Comparison of ENCODE assay signal across 19 mouse cellular contexts in the genomic region with DNA sequence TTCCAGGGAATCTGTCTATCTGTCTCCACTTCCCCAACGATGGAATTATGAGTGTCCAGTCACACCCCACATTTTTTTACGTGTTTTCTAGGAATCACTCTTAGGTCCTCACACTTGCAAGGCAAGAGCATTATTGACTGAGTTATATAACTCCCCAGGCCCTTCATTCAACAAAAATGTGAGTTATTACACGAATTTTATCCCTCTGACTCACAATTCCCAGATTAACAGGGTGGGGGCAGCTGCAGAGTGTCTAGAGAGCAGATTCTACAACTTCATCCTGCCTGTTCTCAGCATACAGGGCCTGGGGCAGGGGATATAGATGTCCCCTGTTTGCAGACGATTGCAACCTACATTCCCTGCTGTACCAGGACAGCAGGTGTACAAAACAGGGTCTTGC.
DNase-seq lines count a peak whose midpoint lies in the region; TF ChIP-seq lines count a peak whose summit lies in the region.
"Had no signal": no experiment of that assay in that cellular context is flagged by ENCODE, and none has a peak within 500 bp of the region (broad histone marks: within the 10 kb centered on the region; RNA-seq: fewer than 3 reads in every experiment).

No protein-coding gene starts in this region.

- intact Hi-C loops in heart, postnatal 14 days (cut with DNase I), result no loop called here

- no peak overlapping the region for H3K4me3 ChIP-seq in embryonic fibroblast, embryonic 13.5 days (ENCODE audit: insufficient read depth, low read length)
- H3K4me3 ChIP-seq: embryonic facial prominence, embryonic 10.5 days; embryonic facial prominence, embryonic 12.5 days; erythroblast, embryonic 14.5 days; forebrain, embryonic 10.5 days; forebrain, embryonic 12.5 days had no signal

- peak overlapping the region; percentile 65; the same call in 1 of the 2 replicates for H3K27ac ChIP-seq in embryonic fibroblast, embryonic 13.5 days (ENCODE audit: insufficient read depth, low read length)
- H3K27ac ChIP-seq: embryonic facial prominence, embryonic 10.5 days; embryonic facial prominence, embryonic 12.5 days; forebrain, embryonic 10.5 days; forebrain, embryonic 12.5 days had no signal

- H3K4me1 ChIP-seq in embryonic fibroblast, embryonic 13.5 days (ENCODE audit: control insufficient read depth, insufficient read depth, low read length), result peaks cover 13% of the 10 kb centered on the region

- TF ChIP-seq POLR2A in embryonic fibroblast, embryonic 13.5 days (IDR thresholded peaks at IDR 0.05; ENCODE audit: low read depth, low read length), result no peak

- no peak for TF ChIP-seq CTCF in embryonic fibroblast, embryonic 13.5 days (IDR thresholded peaks at IDR 0.05; ENCODE audit: borderline replicate concordance, insufficient read depth, low read length)

- DNase-seq in 3T3-L1 (ENCODE audit: low read depth, low spot score) (peak; percentile 67), liver (no peak)
- DNase-seq in Muller cell, postnatal 12 days (ENCODE audit: inconsistent ontology term), result peak; percentile 77
- no peak for DNase-seq in kidney, adult 11 months
- DNase-seq in heart, postnatal 14 days, result no peak
- DNase-seq: adrenal gland, adult 8-10 months; adrenal gland, postnatal 14 days; adrenal gland, postnatal 36 days; cerebellum, adult 11-12 months; cerebellum, adult 2 months; cerebellum, adult 9-10 months; cerebellum, postnatal 10 days; cerebellum, postnatal 25 days had no signal

Comparison
In these comparisons a context has a peak if more than half of its experiments do, and no peak if none do; other contexts are left out.
1. DNase-seq: peak in 3T3-L1 (single experiment) and Muller cell, postnatal 12 days (single experiment); none in kidney, adult 11 months (single experiment), heart, postnatal 14 days (0 of 2) and liver (single experiment).